Mouse (Mus musculus) ES-Bruce4 (cell line): ENCODE measurements around the gene Cyb5d1. TPM values are rescaled to one million over a fixed set of nuclear protein-coding genes. Genes with fewer than 3 reads are reported as not detected.

ENCODE experiments used
- H3K27ac ChIP-seq: 2 replicates; pipeline ENCODE4 v1.5.1; 2012; ENCODE audit warnings: low read length, inconsistent platforms; ENCODE audit not compliant: insufficient read depth
- H3K27me3 ChIP-seq: 2 replicates; pipeline ENCODE4 v1.6.1; 2012; ENCODE audit warnings: mild to moderate bottlenecking, low read length, inconsistent platforms; ENCODE audit not compliant: control insufficient read depth, poor library complexity, insufficient read depth, severe bottlenecking
- H3K36me3 ChIP-seq: 2 replicates; pipeline ENCODE4 v1.6.1; 2012; ENCODE audit warnings: inconsistent platforms, mild to moderate bottlenecking, low read length, moderate library complexity; ENCODE audit not compliant: control insufficient read depth, poor library complexity, insufficient read depth, severe bottlenecking
- H3K4me1 ChIP-seq: one replicate; pipeline ENCODE4 v1.8.1; 2011; ENCODE audit warnings: low read length; ENCODE audit not compliant: control insufficient read depth, insufficient read depth
- H3K4me3 ChIP-seq: 2 replicates; pipeline ENCODE4 v1.5.1; 2011; ENCODE audit warnings: low read depth, mild to moderate bottlenecking, low read length
- H3K9ac ChIP-seq: 2 replicates; pipeline ENCODE4 v1.6.1; 2012; ENCODE audit warnings: low read depth, mild to moderate bottlenecking, inconsistent platforms; ENCODE audit not compliant: poor library complexity, severe bottlenecking
- H3K9me3 ChIP-seq: replicated peaks from 2 replicates; pipeline ENCODE4 v1.6.1; 2012; ENCODE audit warnings: mild to moderate bottlenecking, low read length, inconsistent platforms; ENCODE audit not compliant: control insufficient read depth, poor library complexity, insufficient read depth, severe bottlenecking
- CTCF ChIP-seq: IDR thresholded peaks from one replicate; pipeline ENCODE4 v1.8.1; 2011; ENCODE audit warnings: low read depth, low read length
- EP300 ChIP-seq: IDR thresholded peaks from 2 replicates; pipeline ENCODE4 v1.6.1; 2011; ENCODE audit warnings: low read depth, low read length; ENCODE audit not compliant: insufficient read depth
- POLR2A ChIP-seq: IDR thresholded peaks from one replicate; pipeline ENCODE4 v1.8.1; 2011; ENCODE audit warnings: low read length; ENCODE audit not compliant: insufficient read depth
- polyA plus RNA-seq: library from polyadenylated mRNA; stranded (reverse); fragments of >200 nt; gene quantifications from 2 replicates; pipeline ENCODE4 v1.2.4, GENCODE M21; 2011; ENCODE audit warnings: low read depth; ENCODE audit not compliant: missing spikeins, insufficient read depth, insufficient read length

Cyb5d1 gene
- polyA plus RNA-seq, 1 experiment = 21.1 TPM

- H3K9ac ChIP-seq = peak overlapping the region; percentile 78
- no peaks in the 10 kb centered on the region for H3K36me3 ChIP-seq
- no peak overlapping the region for H3K27ac ChIP-seq
- no peaks in the 10 kb centered on the region for H3K9me3 ChIP-seq
- peak overlapping the region; percentile 83 for H3K4me3 ChIP-seq
- H3K27me3 ChIP-seq = no peaks in the 10 kb centered on the region
- H3K4me1 ChIP-seq = peaks cover 10% of the 10 kb centered on the region
- TF ChIP-seq CTCF = no peak
- TF ChIP-seq POLR2A = no peak
- TF ChIP-seq EP300 = no peak
Observed at GRCm38 (mm10) chr11:69410310-69411072, 15.1 kb upstream of the Cyb5d1 start.

- peak overlapping the region; percentile 78 for H3K9ac ChIP-seq
- no peak for TF ChIP-seq EP300
- no peak for TF ChIP-seq POLR2A
- TF ChIP-seq CTCF = no peak
Observed at GRCm38 (mm10) chr11:69410045-69410309, 14.5 kb upstream of the Cyb5d1 start.

GRCm38 (mm10) chr11:69409378-69410044, 14.1 kb upstream of the Cyb5d1 start:
- TF ChIP-seq CTCF (no peak), EP300 (no peak), POLR2A (no peak)
- Histone ChIP-seq H3K4me3 (peak overlapping the region; percentile 83), H3K27ac (peak overlapping the region; percentile 82), H3K36me3 (no peaks in the 10 kb centered on the region), H3K9me3 (no peaks in the 10 kb centered on the region), H3K27me3 (no peaks in the 10 kb centered on the region), H3K4me1 (peaks cover 9% of the 10 kb centered on the region), H3K9ac (peak overlapping the region; percentile 78)

More at GRCm38 (mm10) chr11:69410045-69410309, 14.5 kb upstream of the Cyb5d1 start:
- H3K4me1 ChIP-seq = peaks cover 10% of the 10 kb centered on the region
- no peaks in the 10 kb centered on the region for H3K9me3 ChIP-seq
- H3K27me3 ChIP-seq = no peaks in the 10 kb centered on the region
- H3K27ac ChIP-seq = no peak overlapping the region
- H3K36me3 ChIP-seq = no peaks in the 10 kb centered on the region
- peak overlapping the region; percentile 83 for H3K4me3 ChIP-seq

DNA sequence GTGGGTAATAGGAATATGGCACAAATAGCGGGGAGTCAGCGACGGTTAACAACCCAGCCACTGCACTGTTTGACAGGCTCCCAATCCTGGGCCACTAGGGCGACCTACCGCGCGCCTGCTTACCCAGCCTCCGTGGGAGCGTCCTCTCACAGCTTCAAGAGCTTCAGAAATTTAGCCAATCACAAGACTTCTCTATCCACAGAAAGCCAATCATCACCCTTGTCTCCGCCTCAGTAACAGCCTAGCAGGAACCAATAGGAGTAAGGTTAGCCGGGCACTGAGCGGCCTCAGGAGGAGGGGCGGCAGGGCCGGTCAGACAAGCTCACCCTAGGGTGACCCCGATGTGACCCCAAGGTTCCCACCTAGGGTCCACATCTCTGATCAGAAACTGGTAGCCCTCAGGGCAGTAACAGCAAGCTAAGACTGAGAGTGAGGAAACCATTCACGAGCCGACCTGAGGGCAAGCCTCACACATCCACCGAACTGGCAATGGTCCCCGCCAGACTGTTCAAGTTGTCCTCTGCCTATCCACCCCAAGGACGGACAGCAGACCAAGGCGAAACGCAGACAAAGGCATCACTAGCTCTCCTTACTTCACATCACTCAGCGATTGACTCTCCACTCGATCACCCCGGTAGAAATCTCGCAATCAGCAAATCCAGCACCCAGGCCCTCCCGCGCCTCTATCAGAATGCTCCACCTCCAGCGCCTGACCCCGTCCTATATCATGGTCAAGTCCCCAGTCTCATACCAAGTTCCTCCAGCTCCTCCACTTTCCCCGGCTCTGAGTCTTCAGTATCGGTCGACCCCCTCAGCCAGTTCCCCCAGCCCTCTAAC, 13.3 kb upstream of the Cyb5d1 start:
- Histone ChIP-seq H3K27ac (peak overlapping the region; percentile 38), H3K9ac (peak overlapping the region; percentile 78), H3K9me3 (no peaks in the 10 kb centered on the region), H3K36me3 (no peaks in the 10 kb centered on the region), H3K4me3 (peak overlapping the region; percentile 83), H3K27me3 (no peaks in the 10 kb centered on the region), H3K4me1 (peaks cover 4% of the 10 kb centered on the region)
- TF ChIP-seq CTCF (no peak), EP300 (peak; percentile 65; the same call in 1 of the 2 replicates), POLR2A (no peak)

DNA sequence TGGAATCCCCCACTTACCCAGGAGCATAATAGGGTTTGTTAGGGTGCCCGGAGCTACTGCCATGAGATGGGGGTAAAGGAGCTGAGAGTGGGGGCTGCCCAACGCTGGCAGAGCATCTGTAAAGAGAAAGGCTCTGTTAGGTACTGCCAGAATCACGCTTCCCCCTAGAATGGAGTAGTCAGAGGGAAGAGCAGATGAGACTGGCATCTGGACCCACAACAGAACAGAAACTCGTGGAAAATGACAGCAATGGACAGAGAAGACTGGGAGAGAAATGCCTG, 12.2 kb upstream of the Cyb5d1 start:
- Histone ChIP-seq H3K9me3 (no peaks in the 10 kb centered on the region), H3K27ac (no peak overlapping the region), H3K36me3 (no peaks in the 10 kb centered on the region), H3K4me3 (no peak overlapping the region), H3K4me1 (no peaks in the 10 kb centered on the region), H3K27me3 (no peaks in the 10 kb centered on the region), H3K9ac (no peak overlapping the region)
- TF ChIP-seq POLR2A (no peak), EP300 (no peak), CTCF (no peak)
